Mouse (Mus musculus): ENCODE measurements around the gene Mycbp. TPM values are rescaled to one million over a fixed set of nuclear protein-coding genes. Genes with fewer than 3 reads are reported as not detected.
"Not testable (repeated sequence)": the region's sequence is repeated elsewhere in the genome, so short reads cannot be mapped to it uniquely, and the experiment has no call there.

The Mycbp gene
- polyA plus RNA-seq, 1 experiment = 23.3 TPM

DNA sequence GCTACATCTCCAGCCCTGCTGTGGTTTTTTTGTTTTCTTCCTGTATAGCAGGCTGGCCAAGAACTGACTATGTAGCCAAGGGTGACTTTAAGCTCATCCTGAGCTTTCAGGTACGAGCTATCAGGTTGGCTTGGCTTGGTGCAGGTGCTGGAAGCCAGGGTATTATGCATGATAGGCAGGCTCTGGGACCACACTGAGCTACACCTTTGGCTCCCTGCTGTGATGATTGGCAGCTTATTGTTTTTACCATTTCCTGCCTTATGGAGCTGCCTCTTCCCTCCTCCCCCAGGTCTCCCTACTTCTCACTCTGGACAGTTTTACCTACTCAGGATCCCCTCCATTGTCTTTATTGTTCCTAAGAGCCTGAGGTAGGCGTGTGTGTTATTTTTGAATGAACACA, 14.2 kb downstream of the Mycbp start:
- WGBS = 48% methylated on average over 2 of the region's 2 CpGs
- peak in 1 of 2 experiments; percentile 20 for DNase-seq
- H3K27me3 ChIP-seq (ENCODE audit: control insufficient read depth, insufficient read depth, low read length) = no peaks in the 10 kb centered on the region
- TF ChIP-seq CTCF (IDR thresholded peaks at IDR 0.05; ENCODE audit: borderline replicate concordance, insufficient read depth, low read depth, low read length) (0 out of 2 replicates have a peak, but pooled peaks have one; percentile 1), POLR2A (IDR thresholded peaks at IDR 0.05; ENCODE audit: borderline replicate concordance, insufficient read depth, low read length) (no peak)
- H3K4me1 ChIP-seq (ENCODE audit: control insufficient read depth, insufficient read depth, low read length) = peaks cover 6% of the 10 kb centered on the region
- H3K27ac ChIP-seq (ENCODE audit: insufficient read depth, low read length) = no peak overlapping the region
- peak overlapping the region; percentile 30 for H3K4me3 ChIP-seq (replicated peaks; ENCODE audit: insufficient read depth, low read depth, low read length)

DNA sequence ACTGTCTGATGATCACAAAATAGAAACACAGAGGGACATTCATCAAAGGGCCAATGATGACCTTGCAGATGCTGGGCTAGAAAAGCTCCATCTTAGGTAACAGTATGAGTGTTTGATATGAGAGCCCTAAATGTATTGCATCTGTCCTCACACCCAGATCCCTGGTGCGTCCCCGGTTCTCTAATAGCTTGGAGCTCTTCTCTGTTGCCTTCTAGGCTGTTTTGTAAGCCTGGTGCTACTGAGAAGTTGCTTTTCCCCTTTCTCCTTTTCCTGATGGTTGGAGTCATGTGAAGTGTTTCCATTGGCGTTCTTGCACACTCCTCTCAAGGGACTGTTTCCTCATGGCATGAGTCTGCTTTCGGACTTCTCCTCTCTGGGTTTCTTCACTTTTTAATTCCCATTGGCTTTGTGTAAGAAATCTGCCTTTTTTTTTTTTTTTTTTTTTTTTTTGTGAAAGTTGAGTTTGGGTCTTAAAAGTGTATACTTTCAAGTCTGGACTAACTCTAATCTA, 16.5 kb downstream of the Mycbp start:
- Histone ChIP-seq H3K4me3 (replicated peaks; ENCODE audit: insufficient read depth, low read depth, low read length) (no peak overlapping the region), H3K4me1 (ENCODE audit: control insufficient read depth, insufficient read depth, low read length) (peaks cover 6% of the 10 kb centered on the region), H3K27ac (ENCODE audit: insufficient read depth, low read length) (no peak overlapping the region), H3K27me3 (ENCODE audit: control insufficient read depth, insufficient read depth, low read length) (no peaks in the 10 kb centered on the region)
- DNase-seq = no peak
- WGBS = 88% methylated on average over 4 of the region's 4 CpGs
- TF ChIP-seq CTCF (IDR thresholded peaks at IDR 0.05; ENCODE audit: borderline replicate concordance, insufficient read depth, low read depth, low read length) = no peak
- no peak for TF ChIP-seq POLR2A (IDR thresholded peaks at IDR 0.05; ENCODE audit: borderline replicate concordance, insufficient read depth, low read length)

DNA sequence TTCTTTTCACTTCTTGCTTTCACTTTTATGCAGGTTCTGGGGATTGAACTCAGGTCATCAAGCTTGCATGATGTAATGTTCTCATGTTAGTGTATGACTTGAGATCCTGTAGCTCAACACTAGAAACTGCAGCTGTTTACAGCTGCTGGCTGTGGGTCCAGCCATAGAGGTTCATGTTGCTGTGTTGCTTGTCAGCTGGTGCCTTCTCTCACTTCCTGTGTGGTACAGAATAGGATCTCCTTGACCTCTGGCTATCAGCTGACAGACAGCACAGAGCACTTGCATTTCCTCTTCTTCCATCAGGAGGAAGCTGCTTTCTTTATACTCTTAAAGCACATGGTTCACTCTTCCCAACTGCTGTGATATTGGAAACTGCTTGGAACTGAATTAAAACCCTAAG, 23.3 kb downstream of the Mycbp start:
- H3K4me1 ChIP-seq (ENCODE audit: control insufficient read depth, insufficient read depth, low read length) = no peaks in the 10 kb centered on the region
- DNase-seq = no peak
- no peaks in the 10 kb centered on the region for H3K27me3 ChIP-seq (ENCODE audit: control insufficient read depth, insufficient read depth, low read length)
- H3K4me3 ChIP-seq (replicated peaks; ENCODE audit: insufficient read depth, low read depth, low read length) = no peak overlapping the region
- TF ChIP-seq POLR2A (IDR thresholded peaks at IDR 0.05; ENCODE audit: borderline replicate concordance, insufficient read depth, low read length) (no peak), CTCF (IDR thresholded peaks at IDR 0.05; ENCODE audit: borderline replicate concordance, insufficient read depth, low read depth, low read length) (no peak)
- no peak overlapping the region for H3K27ac ChIP-seq (ENCODE audit: insufficient read depth, low read length)

DNA sequence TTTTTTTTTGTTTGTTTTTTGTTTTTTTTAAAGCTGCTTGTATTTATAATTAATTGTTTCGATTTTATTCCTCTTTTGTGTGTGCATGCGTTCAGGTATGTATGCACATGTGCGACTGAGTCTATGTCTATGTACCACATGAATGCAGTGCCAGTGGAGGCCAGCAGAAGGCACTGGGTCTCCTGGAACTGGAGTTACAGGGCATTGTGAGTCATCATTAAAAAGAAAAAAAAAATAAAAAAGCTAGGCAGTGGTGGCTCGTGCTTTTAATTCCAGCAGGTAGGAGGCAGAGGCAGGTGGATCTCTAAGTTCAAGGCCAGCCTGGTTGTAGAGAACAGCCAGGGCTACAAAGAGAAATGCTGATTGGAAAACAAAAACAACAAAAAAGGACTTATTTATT, 25.4 kb downstream of the Mycbp start:
- TF ChIP-seq CTCF (IDR thresholded peaks at IDR 0.05; ENCODE audit: borderline replicate concordance, insufficient read depth, low read depth, low read length) (no peak), POLR2A (IDR thresholded peaks at IDR 0.05; ENCODE audit: borderline replicate concordance, insufficient read depth, low read length) (no peak)
- Histone ChIP-seq H3K27ac (ENCODE audit: insufficient read depth, low read length) (no peak overlapping the region), H3K27me3 (ENCODE audit: control insufficient read depth, insufficient read depth, low read length) (no peaks in the 10 kb centered on the region), H3K4me3 (replicated peaks; ENCODE audit: insufficient read depth, low read depth, low read length) (no peak overlapping the region), H3K4me1 (ENCODE audit: control insufficient read depth, insufficient read depth, low read length) (peaks cover 8% of the 10 kb centered on the region)
- WGBS = 94% methylated on average over 4 of the region's 4 CpGs
- DNase-seq = no peak

DNA sequence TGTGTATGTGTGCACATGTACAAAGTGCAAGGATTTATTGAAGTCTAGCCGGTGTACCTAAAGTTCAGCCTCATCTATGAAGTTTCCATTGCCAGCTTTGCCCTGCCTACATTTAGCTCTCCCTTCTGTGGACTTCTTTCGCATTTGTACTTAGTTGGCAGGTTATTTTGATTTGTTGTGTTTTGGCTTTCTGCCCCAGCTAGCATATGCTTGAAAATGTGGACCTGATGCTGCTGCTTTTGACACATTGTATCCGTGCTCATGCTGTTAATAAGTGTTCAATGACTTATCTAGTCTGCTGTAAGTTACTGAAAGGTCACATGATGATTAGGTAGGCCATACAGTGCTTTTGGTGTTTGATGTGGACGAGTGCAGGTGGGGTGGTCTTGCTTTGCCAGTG, 29.7 kb downstream of the Mycbp start:
- TF ChIP-seq CTCF (IDR thresholded peaks at IDR 0.05; ENCODE audit: borderline replicate concordance, insufficient read depth, low read depth, low read length) = no peak
- TF ChIP-seq POLR2A (IDR thresholded peaks at IDR 0.05; ENCODE audit: borderline replicate concordance, insufficient read depth, low read length) = no peak
- Histone ChIP-seq H3K4me1 (ENCODE audit: control insufficient read depth, insufficient read depth, low read length) (peaks cover 11% of the 10 kb centered on the region), H3K4me3 (replicated peaks; ENCODE audit: insufficient read depth, low read depth, low read length) (no peak overlapping the region), H3K27ac (ENCODE audit: insufficient read depth, low read length) (no peak overlapping the region), H3K27me3 (ENCODE audit: control insufficient read depth, insufficient read depth, low read length) (no peaks in the 10 kb centered on the region)
- peak; percentile 25 to 69 for DNase-seq
- WGBS = 28% methylated on average over 4 of the region's 4 CpGs

DNA sequence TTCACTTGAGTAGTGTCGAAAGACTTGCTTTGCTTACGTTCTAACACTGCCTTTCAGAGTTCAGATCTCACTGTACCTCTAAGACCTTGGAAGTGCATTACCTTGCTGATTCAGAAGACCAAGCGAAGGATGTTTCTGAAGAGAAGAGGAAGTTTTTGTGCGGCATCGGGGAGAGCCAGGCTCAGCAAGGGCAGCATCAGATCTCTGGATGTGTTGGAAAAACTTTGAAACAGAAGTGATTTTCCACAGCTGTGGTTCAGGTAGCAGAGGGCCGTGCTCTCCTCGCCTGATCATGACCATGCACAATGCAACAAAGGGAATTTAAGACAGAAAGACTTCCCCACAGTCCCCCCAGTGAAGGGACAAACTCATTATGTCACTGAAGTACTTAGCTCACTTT, 31.4 kb downstream of the Mycbp start:
- Histone ChIP-seq H3K27me3 (ENCODE audit: control insufficient read depth, insufficient read depth, low read length) (no peaks in the 10 kb centered on the region), H3K27ac (ENCODE audit: insufficient read depth, low read length) (no peak overlapping the region), H3K4me1 (ENCODE audit: control insufficient read depth, insufficient read depth, low read length) (peaks cover 11% of the 10 kb centered on the region), H3K4me3 (replicated peaks; ENCODE audit: insufficient read depth, low read depth, low read length) (no peak overlapping the region)
- no peak for DNase-seq
- WGBS = 94% methylated on average over 7 of the region's 7 CpGs
- TF ChIP-seq POLR2A (IDR thresholded peaks at IDR 0.05; ENCODE audit: borderline replicate concordance, insufficient read depth, low read length) (no peak), CTCF (IDR thresholded peaks at IDR 0.05; ENCODE audit: borderline replicate concordance, insufficient read depth, low read depth, low read length) (no peak)

DNA sequence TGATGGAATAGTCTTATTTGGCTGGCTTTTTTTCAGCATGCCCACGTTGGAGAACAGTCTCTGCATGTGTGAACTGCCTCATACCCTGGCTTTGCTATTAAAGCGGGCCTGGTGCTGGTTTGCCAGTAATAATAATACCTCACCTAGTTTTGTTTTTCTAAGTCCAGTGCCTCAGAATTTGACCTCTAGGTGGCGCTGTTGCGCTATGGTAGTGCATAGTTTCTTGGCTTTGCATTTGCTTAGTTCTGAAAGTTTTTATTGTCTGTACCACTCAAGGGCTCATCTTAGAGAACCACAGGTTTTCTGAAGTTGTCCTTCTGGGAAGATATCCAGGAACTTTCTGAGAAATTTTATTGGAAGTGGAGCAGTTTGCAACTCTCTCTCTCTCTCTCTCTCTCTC, 35.2 kb downstream of the Mycbp start:
- Histone ChIP-seq H3K4me3 (replicated peaks; ENCODE audit: insufficient read depth, low read depth, low read length) (no peak overlapping the region), H3K4me1 (ENCODE audit: control insufficient read depth, insufficient read depth, low read length) (peaks cover 3% of the 10 kb centered on the region; the same call in 1 of the 2 replicates), H3K27ac (ENCODE audit: insufficient read depth, low read length) (no peak overlapping the region), H3K27me3 (ENCODE audit: control insufficient read depth, insufficient read depth, low read length) (no peaks in the 10 kb centered on the region)
- DNase-seq = peak; percentile 32 to 53
- TF ChIP-seq POLR2A (IDR thresholded peaks at IDR 0.05; ENCODE audit: borderline replicate concordance, insufficient read depth, low read length) (no peak), CTCF (IDR thresholded peaks at IDR 0.05; ENCODE audit: borderline replicate concordance, insufficient read depth, low read depth, low read length) (peak; percentile 36; the same call in 1 of the 2 replicates)
- WGBS = 8% methylated on average over 4 of the region's 4 CpGs

DNA sequence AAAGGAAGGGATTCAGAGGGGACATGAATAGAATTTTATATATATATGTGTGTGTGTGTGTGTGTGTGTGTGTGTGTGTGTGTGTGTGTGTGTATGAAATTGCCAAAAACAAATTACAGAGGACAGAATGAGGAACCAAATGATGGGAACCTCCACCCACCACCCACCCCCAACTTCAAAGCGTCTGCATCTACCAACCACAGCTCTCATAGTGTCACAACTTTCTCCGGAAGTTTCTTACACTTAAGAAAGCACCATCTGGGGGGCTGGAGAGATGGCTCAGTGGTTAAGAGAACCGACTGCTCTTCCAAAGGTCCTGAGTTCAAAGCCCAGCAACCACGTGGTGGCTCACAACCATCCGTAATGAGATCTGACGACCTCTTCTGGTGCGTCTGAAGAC, 36.2 kb downstream of the Mycbp start:
- not testable (repeated sequence) for H3K4me1 ChIP-seq (ENCODE audit: control insufficient read depth, insufficient read depth, low read length); DNase-seq; H3K27ac ChIP-seq (ENCODE audit: insufficient read depth, low read length); H3K27me3 ChIP-seq (ENCODE audit: control insufficient read depth, insufficient read depth, low read length); H3K4me3 ChIP-seq (replicated peaks; ENCODE audit: insufficient read depth, low read depth, low read length)
- 73% methylated on average over 7 of the region's 7 CpGs for whole genome bisulfite sequencing

Measured in cerebellum, adult 2 months (tissue).